Mouse (Mus musculus): ENCODE results near the gene Rad17.

Rad17 gene

GRCm38 (mm10) chr13:100650550-100651438 is at the start of gene Rad17, which contains the start of gene Ak6:
Rad17 (minus strand) TSS chr13:100651051.
Ak6 (plus strand) TSS chr13:100650979.
- DNase-seq, result peak; percentile 92 to 94

GRCm38 (mm10) chr13:100698866-100699265 is 48.0 kb upstream of the Rad17 start:
- no peak for DNase-seq

GRCm38 (mm10) chr13:100697541-100697940 is 46.7 kb upstream of the Rad17 start:
- no peak for DNase-seq

GRCm38 (mm10) chr13:100687513-100687912 is 36.7 kb upstream of the Rad17 start:
- DNase-seq, result no peak

- DNase-seq, result no peak
These were observed 33.5 kb upstream of the Rad17 start for GRCm38 (mm10) chr13:100684355-100684754.

GRCm38 (mm10) chr13:100682837-100683236 is 32.0 kb upstream of the Rad17 start:
- DNase-seq, result no peak

GRCm38 (mm10) chr13:100681615-100682014 is 30.8 kb upstream of the Rad17 start:
- no peak for DNase-seq

GRCm38 (mm10) chr13:100675936-100676635 is 25.2 kb upstream of the Rad17 start:
- DNase-seq, result peak; percentile 10 to 11

- no peak for DNase-seq
These were observed 19.4 kb upstream of the Rad17 start for GRCm38 (mm10) chr13:100670181-100670741.

- peak; percentile 24 to 32 for DNase-seq
These were observed 18.6 kb upstream of the Rad17 start, which contains the start of gene Ccdc125 for GRCm38 (mm10) chr13:100669291-100670022. Ccdc125 (plus strand) TSS chr13:100669717.

- DNase-seq, result peak; percentile 44
These were observed 9.1 kb upstream of the Rad17 start for GRCm38 (mm10) chr13:100659864-100660456.

- DNase-seq, result no peak
These were observed 7.2 kb upstream of the Rad17 start for GRCm38 (mm10) chr13:100658091-100658490.

- DNase-seq, result no peak
These were observed 762 bp upstream of the Rad17 start, which contains the start of gene Taf9 for GRCm38 (mm10) chr13:100651439-100652186. Taf9 (plus strand) TSS chr13:100651579.

- no peak for DNase-seq
These were observed 2.6 kb downstream of the Rad17 start for GRCm38 (mm10) chr13:100648223-100648622.

GRCm38 (mm10) chr13:100642471-100643209 is 8.2 kb downstream of the Rad17 start:
- no peak for DNase-seq

- no peak for DNase-seq
These were observed 16.7 kb downstream of the Rad17 start for GRCm38 (mm10) chr13:100634106-100634691.

GRCm38 (mm10) chr13:100622241-100622640 is 28.6 kb downstream of the Rad17 start:
- no peak for DNase-seq

GRCm38 (mm10) chr13:100617583-100617982 is 33.3 kb downstream of the Rad17 start:
- no peak for DNase-seq

GRCm38 (mm10) chr13:100616181-100617087 is 34.4 kb downstream of the Rad17 start, which contains the start of gene Marveld2:
Marveld2 (minus strand) TSS chr13:100616971.
- DNase-seq, result peak; percentile 68 to 79

Measured in lung, adult 18-20 months (tissue).